Comparison of ENCODE assay signal across 8 mouse cellular contexts in genomic region chr17:36950981-36951947, GRCm38 (mm10). TPM values are rescaled to one million over a fixed set of nuclear protein-coding genes. Genes with fewer than 3 reads are reported as not detected.
A peak's percentile ranks its signal among the peaks of the same experiment; 100 is the strongest.
DNase-seq lines count a peak whose midpoint lies in the region; ATAC-seq lines count a peak whose summit lies in the region.

Gene Ppp1r11, minus strand, starts transcription at chr17:36951741.

- H3K4me3 ChIP-seq in intestine, embryonic 14.5 days (ENCODE audit: low read depth, low read length) = peak within 1 kb of the TSS; percentile 72

- peak within 1 kb of the TSS; percentile 66 for H3K9ac ChIP-seq in intestine, embryonic 14.5 days (ENCODE audit: low read length)

- 0 out of 2 replicates have a peak, but pooled peaks cover 4% of the 10 kb centered on the region for H3K27me3 ChIP-seq in intestine, embryonic 14.5 days (replicated peaks; ENCODE audit: control insufficient read depth, insufficient read depth, low read length)

- DNase-seq in adrenal gland, adult 18-20 months (ENCODE audit: low spot score in 2 of 2) = peak; percentile 88 to 89
- peak; percentile 98 for DNase-seq in embryo, embryonic 11 days
- DNase-seq in gastrocnemius, postnatal 25 days = peak; percentile 96
- DNase-seq in intestine, embryonic 14.5 days (ENCODE audit: low spot score) = peak; percentile 94
- DNase-seq in left cerebral cortex, postnatal 14 days (ENCODE audit: low spot score in 2 of 2) = peak; percentile 95 to 98
- DNase-seq in mesoderm, embryonic 11.5 days (ENCODE audit: low read depth, low spot score) = peak; percentile 99
- peak; percentile 94 to 97 for DNase-seq in right cerebral cortex, postnatal 36 days (ENCODE audit: low spot score in 2 of 2)
- peak; percentile 97 for DNase-seq in yolk sac, embryonic 10.5 days (ENCODE audit: low spot score)

- intact Hi-C loops in left cerebral cortex, postnatal 14 days (cut with DNase I) = no loop called here

- peak; percentile 94 for ATAC-seq in intestine, embryonic 14.5 days (replicated peaks; ENCODE audit: low FRiP score, low TSS enrichment, low read depth)

- H3K4me1 ChIP-seq in intestine, embryonic 14.5 days (replicated peaks; ENCODE audit: control insufficient read depth, insufficient read depth, low read length) = peaks cover 14% of the 10 kb centered on the region

- H3K4me2 ChIP-seq in intestine, embryonic 14.5 days (ENCODE audit: low read length) = peak within 1 kb of the TSS; percentile 85

- 3% methylated on average over 36 of the region's 36 CpGs for WGBS in intestine, embryonic 14.5 days

- H3K36me3 ChIP-seq in intestine, embryonic 14.5 days (ENCODE audit: control insufficient read depth, insufficient read depth, low read length) = peaks cover 34% of the 10 kb centered on the region

- no peaks in the 10 kb centered on the region for H3K9me3 ChIP-seq in intestine, embryonic 14.5 days (ENCODE audit: control insufficient read depth, low read length)

- peak within 1 kb of the TSS; percentile 36; the same call in 1 of the 2 replicates for H3K27ac ChIP-seq in intestine, embryonic 14.5 days (ENCODE audit: low read depth)

RNA-seq across cellular contexts. Expression of gene Ppp1r11, which starts in this region (rescaled TPM):
- 100 to 1,000 TPM in 1 of 2 experiments, 10 to 100 TPM in 1; 84.2 to 100 TPM for total RNA-seq in adrenal gland, adult 18-20 months (2021)
- 10 to 100 TPM; 47.3 to 64.5 TPM for total RNA-seq in gastrocnemius, postnatal 25 days (2021)
- polyA plus RNA-seq in intestine, embryonic 14.5 days (2014; fragmentation: Nextera tagmentation; extraction: Ambion mirVana) = 120 and 132 TPM in 2 replicates
- total RNA-seq in left cerebral cortex, postnatal 14 days (2021) = 100 to 1,000 TPM; 108 to 109 TPM

Comparison
In these comparisons a context has a peak if more than half of its experiments do, and no peak if none do; other contexts are left out.
1. Peak in every context shown above with its lines: DNase-seq, ATAC-seq, H3K4me3 ChIP-seq and H3K27ac ChIP-seq.